Mouse (Mus musculus): ENCODE measurements around the gene Amot. TPM values are rescaled to one million over a fixed set of nuclear protein-coding genes. Genes with fewer than 3 reads are reported as not detected.

Gene Amot
- polyA plus RNA-seq, 1 experiment from 2014 or later: 80.8 TPM

- Histone ChIP-seq H3K27me3 (0 out of 2 replicates have a peak, but pooled peaks cover 3% of the 10 kb centered on the region), H3K9me3 (no peaks in the 10 kb centered on the region), H3K4me2 (no peak overlapping the region), H3K4me1 (replicated peaks) (no peaks in the 10 kb centered on the region), H3K4me3 (replicated peaks) (no peak overlapping the region), H3K36me3 (peaks cover 24% of the 10 kb centered on the region), H3K9ac (replicated peaks) (no peak overlapping the region), H3K27ac (no peak overlapping the region)
- ATAC-seq (ENCODE audit: insufficient number of reproducible peaks, insufficient read depth, low FRiP score, low TSS enrichment, low read depth): no peak
- WGBS: 87% methylated on average over 10 of the region's 10 CpGs
These were observed 25.0 kb downstream of the Amot start for GRCm38 (mm10) chrX:145479942-145480341.

- Histone ChIP-seq H3K4me3 (replicated peaks) (no peak overlapping the region), H3K27ac (no peak overlapping the region), H3K9ac (replicated peaks) (no peak overlapping the region), H3K36me3 (peaks cover 31% of the 10 kb centered on the region), H3K4me1 (replicated peaks) (no peaks in the 10 kb centered on the region), H3K9me3 (no peaks in the 10 kb centered on the region), H3K4me2 (no peak overlapping the region), H3K27me3 (peaks cover 3% of the 10 kb centered on the region; the same call in 1 of the 2 replicates)
- 63% methylated on average over 3 of the region's 3 CpGs for WGBS
- no peak for ATAC-seq (ENCODE audit: insufficient number of reproducible peaks, insufficient read depth, low FRiP score, low TSS enrichment, low read depth)
These were observed 27.2 kb downstream of the Amot start for GRCm38 (mm10) chrX:145477725-145478194.

- Histone ChIP-seq H3K27me3 (peaks cover 3% of the 10 kb centered on the region; the same call in 1 of the 2 replicates), H3K4me1 (replicated peaks) (no peaks in the 10 kb centered on the region), H3K4me3 (replicated peaks) (no peak overlapping the region), H3K9me3 (no peaks in the 10 kb centered on the region), H3K36me3 (peaks cover 31% of the 10 kb centered on the region), H3K4me2 (no peak overlapping the region), H3K27ac (no peak overlapping the region), H3K9ac (replicated peaks) (no peak overlapping the region)
- whole genome bisulfite sequencing: 83% methylated on average over 5 of the region's 5 CpGs
- no peak for ATAC-seq (ENCODE audit: insufficient number of reproducible peaks, insufficient read depth, low FRiP score, low TSS enrichment, low read depth)
These were observed 27.8 kb downstream of the Amot start for GRCm38 (mm10) chrX:145477003-145477724.

- no peak overlapping the region for H3K4me3 ChIP-seq (replicated peaks)
- no peak overlapping the region for H3K9ac ChIP-seq (replicated peaks)
- H3K27me3 ChIP-seq: no peaks in the 10 kb centered on the region
- no peaks in the 10 kb centered on the region for H3K4me1 ChIP-seq (replicated peaks)
- no peak overlapping the region for H3K27ac ChIP-seq
- H3K9me3 ChIP-seq: no peaks in the 10 kb centered on the region
- ATAC-seq (ENCODE audit: insufficient number of reproducible peaks, insufficient read depth, low FRiP score, low TSS enrichment, low read depth): no peak
- no peak overlapping the region for H3K4me2 ChIP-seq
- H3K36me3 ChIP-seq: peaks cover 16% of the 10 kb centered on the region; the same call in 1 of the 2 replicates
- WGBS: 88% methylated on average over 6 of the region's 6 CpGs
These were observed 36.7 kb downstream of the Amot start for GRCm38 (mm10) chrX:145468264-145468663.

GRCm38 (mm10) chrX:145463524-145463923, 41.5 kb downstream of the Amot start:
- Histone ChIP-seq H3K4me3 (replicated peaks) (no peak overlapping the region), H3K4me1 (replicated peaks) (no peaks in the 10 kb centered on the region), H3K27ac (no peak overlapping the region), H3K4me2 (no peak overlapping the region), H3K9ac (replicated peaks) (no peak overlapping the region), H3K9me3 (no peaks in the 10 kb centered on the region), H3K36me3 (peaks cover 25% of the 10 kb centered on the region), H3K27me3 (no peaks in the 10 kb centered on the region; the same call in 1 of the 2 replicates)
- no peak for ATAC-seq (ENCODE audit: insufficient number of reproducible peaks, insufficient read depth, low FRiP score, low TSS enrichment, low read depth)
- WGBS: 81% methylated on average over 2 of the region's 2 CpGs

- H3K27me3 ChIP-seq: no peaks in the 10 kb centered on the region; the same call in 1 of the 2 replicates
- peaks cover 26% of the 10 kb centered on the region for H3K36me3 ChIP-seq
- 91% methylated on average over 3 of the region's 3 CpGs for WGBS
- H3K4me1 ChIP-seq (replicated peaks): no peaks in the 10 kb centered on the region
- no peaks in the 10 kb centered on the region for H3K9me3 ChIP-seq
- H3K4me2 ChIP-seq: no peak overlapping the region
- no peak for ATAC-seq (ENCODE audit: insufficient number of reproducible peaks, insufficient read depth, low FRiP score, low TSS enrichment, low read depth)
- H3K27ac ChIP-seq: no peak overlapping the region
- H3K9ac ChIP-seq (replicated peaks): no peak overlapping the region
- H3K4me3 ChIP-seq (replicated peaks): no peak overlapping the region
These were observed 43.6 kb downstream of the Amot start for GRCm38 (mm10) chrX:145461339-145461738.

- 89% methylated on average over 4 of the region's 4 CpGs for WGBS
- no peak for ATAC-seq (ENCODE audit: insufficient number of reproducible peaks, insufficient read depth, low FRiP score, low TSS enrichment, low read depth)
- Histone ChIP-seq H3K36me3 (peaks cover 44% of the 10 kb centered on the region), H3K9me3 (no peaks in the 10 kb centered on the region), H3K4me3 (replicated peaks) (no peak overlapping the region), H3K4me2 (no peak overlapping the region), H3K4me1 (replicated peaks) (no peaks in the 10 kb centered on the region), H3K27me3 (no peaks in the 10 kb centered on the region; the same call in 1 of the 2 replicates), H3K9ac (replicated peaks) (no peak overlapping the region), H3K27ac (no peak overlapping the region)
These were observed 48.7 kb downstream of the Amot start for GRCm38 (mm10) chrX:145456251-145456650.

GRCm38 (mm10) chrX:145455629-145456028, 49.4 kb downstream of the Amot start:
- no peak overlapping the region for H3K4me3 ChIP-seq (replicated peaks)
- no peak overlapping the region for H3K27ac ChIP-seq
- no peaks in the 10 kb centered on the region for H3K9me3 ChIP-seq
- H3K4me2 ChIP-seq: no peak overlapping the region
- 88% methylated on average over 6 of the region's 6 CpGs for WGBS
- H3K9ac ChIP-seq (replicated peaks): no peak overlapping the region
- H3K36me3 ChIP-seq: peaks cover 48% of the 10 kb centered on the region
- H3K4me1 ChIP-seq (replicated peaks): no peaks in the 10 kb centered on the region
- H3K27me3 ChIP-seq: no peaks in the 10 kb centered on the region; the same call in 1 of the 2 replicates
- ATAC-seq (ENCODE audit: insufficient number of reproducible peaks, insufficient read depth, low FRiP score, low TSS enrichment, low read depth): no peak

- Histone ChIP-seq H3K4me2 (no peak overlapping the region), H3K4me1 (replicated peaks) (no peaks in the 10 kb centered on the region), H3K9ac (replicated peaks) (no peak overlapping the region), H3K27ac (no peak overlapping the region), H3K4me3 (replicated peaks) (no peak overlapping the region), H3K9me3 (no peaks in the 10 kb centered on the region), H3K27me3 (no peaks in the 10 kb centered on the region; the same call in 1 of the 2 replicates), H3K36me3 (peaks cover 55% of the 10 kb centered on the region)
- no peak for ATAC-seq (ENCODE audit: insufficient number of reproducible peaks, insufficient read depth, low FRiP score, low TSS enrichment, low read depth)
- WGBS: 91% methylated on average over 4 of the region's 4 CpGs
These were observed 50.2 kb downstream of the Amot start for GRCm38 (mm10) chrX:145454828-145455227.

- ATAC-seq (ENCODE audit: insufficient number of reproducible peaks, insufficient read depth, low FRiP score, low TSS enrichment, low read depth): no peak
- H3K36me3 ChIP-seq: no peaks in the 10 kb centered on the region
- no peaks in the 10 kb centered on the region for H3K27me3 ChIP-seq
- no peak overlapping the region for H3K27ac ChIP-seq
- WGBS: 89% methylated on average over 2 of the region's 2 CpGs
- no peaks in the 10 kb centered on the region for H3K9me3 ChIP-seq
- H3K4me3 ChIP-seq (replicated peaks): no peak overlapping the region
- no peaks in the 10 kb centered on the region for H3K4me1 ChIP-seq (replicated peaks)
- no peak overlapping the region for H3K4me2 ChIP-seq
- no peak overlapping the region for H3K9ac ChIP-seq (replicated peaks)
These were observed 63.5 kb downstream of the Amot start for GRCm38 (mm10) chrX:145441526-145441925.

GRCm38 (mm10) chrX:145433652-145434051, 71.3 kb downstream of the Amot start:
- Histone ChIP-seq H3K9me3 (no peaks in the 10 kb centered on the region), H3K27me3 (peaks cover 5% of the 10 kb centered on the region; the same call in 1 of the 2 replicates), H3K4me2 (no peak overlapping the region), H3K4me3 (replicated peaks) (no peak overlapping the region), H3K9ac (replicated peaks) (no peak overlapping the region), H3K27ac (no peak overlapping the region), H3K4me1 (replicated peaks) (no peaks in the 10 kb centered on the region), H3K36me3 (no peaks in the 10 kb centered on the region)
- no peak for ATAC-seq (ENCODE audit: insufficient number of reproducible peaks, insufficient read depth, low FRiP score, low TSS enrichment, low read depth)
- 71% methylated on average over 4 of the region's 4 CpGs for WGBS
